Mouse (Mus musculus): ENCODE measurements at regions not wholly inside any gene's neighbourhood (a gene's known extent, or its start where the extent isn't known, plus 50 kb on each side); places are given as distances from the start of the nearest gene placed in this dataset.

GRCm38 (mm10) chr13:44319511-44319910, 409.8 kb upstream of the Jarid2 start:
- DNase-seq (ENCODE audit: inconsistent age in 2 of 2, low spot score in 1 of 2) = no peak

DNA sequence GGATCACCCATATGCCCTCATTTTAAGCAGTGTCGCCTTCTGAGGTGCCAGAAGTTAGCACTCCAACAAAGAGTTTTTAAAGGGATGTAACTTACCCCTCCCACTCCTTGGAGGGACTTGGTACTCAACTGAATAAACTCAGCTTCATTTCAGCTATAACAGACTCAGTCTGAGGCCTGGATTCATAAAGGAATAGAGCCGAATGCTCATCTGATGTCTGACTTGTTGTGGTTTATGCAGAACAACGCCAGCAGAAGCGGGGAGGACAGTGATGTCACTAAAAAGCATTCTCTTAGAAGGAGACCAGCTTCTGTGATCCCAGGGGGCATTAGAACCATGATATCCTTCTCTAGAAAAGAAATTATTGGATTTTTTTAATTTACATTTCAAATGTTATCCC, 409.0 kb upstream of the Jarid2 start:
- no peak for DNase-seq (ENCODE audit: inconsistent age in 2 of 2, low spot score in 1 of 2)

DNA sequence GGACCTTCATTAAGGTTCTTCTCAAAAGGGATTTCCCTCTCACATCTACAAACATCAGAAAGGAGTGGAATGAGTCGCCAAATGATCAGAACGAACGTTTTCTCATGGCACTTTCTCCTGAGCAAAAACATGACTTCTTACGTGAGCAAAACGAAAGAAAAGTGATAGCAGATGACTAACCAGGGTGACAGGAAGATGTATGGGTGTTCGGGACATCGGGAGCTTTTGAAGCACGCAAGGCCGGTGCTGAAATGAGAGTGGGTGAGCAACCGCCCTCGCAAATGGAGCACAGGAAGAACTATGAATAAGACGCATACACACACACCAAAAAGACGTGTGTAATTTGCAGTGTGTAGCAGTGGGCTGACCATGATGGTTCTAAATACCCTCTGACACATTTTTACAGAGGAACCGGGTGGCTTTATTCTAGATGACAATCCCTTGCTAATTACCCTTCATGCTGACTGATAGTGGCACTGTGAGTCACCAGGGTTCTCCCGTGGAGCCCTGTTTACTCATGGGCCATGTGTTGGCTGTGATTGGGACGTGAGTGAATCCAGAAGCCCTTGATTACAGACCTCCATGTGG, 408.2 kb upstream of the Jarid2 start:
- DNase-seq (ENCODE audit: inconsistent age in 2 of 2, low spot score in 1 of 2) = peak; percentile 68 to 84

GRCm38 (mm10) chr13:44328416-44328815, 400.9 kb upstream of the Jarid2 start:
- peak; percentile 32 to 66 for DNase-seq (ENCODE audit: inconsistent age in 2 of 2, low spot score in 1 of 2)

GRCm38 (mm10) chr13:44329161-44329560, 400.1 kb upstream of the Jarid2 start:
- peak in 1 of 2 experiments; percentile 28 for DNase-seq (ENCODE audit: inconsistent age in 2 of 2, low spot score in 1 of 2)

- peak in 1 of 2 experiments; percentile 37 for DNase-seq (ENCODE audit: inconsistent age in 2 of 2, low spot score in 1 of 2)
Measured at GRCm38 (mm10) chr13:44329701-44330100, 399.6 kb upstream of the Jarid2 start.

DNA sequence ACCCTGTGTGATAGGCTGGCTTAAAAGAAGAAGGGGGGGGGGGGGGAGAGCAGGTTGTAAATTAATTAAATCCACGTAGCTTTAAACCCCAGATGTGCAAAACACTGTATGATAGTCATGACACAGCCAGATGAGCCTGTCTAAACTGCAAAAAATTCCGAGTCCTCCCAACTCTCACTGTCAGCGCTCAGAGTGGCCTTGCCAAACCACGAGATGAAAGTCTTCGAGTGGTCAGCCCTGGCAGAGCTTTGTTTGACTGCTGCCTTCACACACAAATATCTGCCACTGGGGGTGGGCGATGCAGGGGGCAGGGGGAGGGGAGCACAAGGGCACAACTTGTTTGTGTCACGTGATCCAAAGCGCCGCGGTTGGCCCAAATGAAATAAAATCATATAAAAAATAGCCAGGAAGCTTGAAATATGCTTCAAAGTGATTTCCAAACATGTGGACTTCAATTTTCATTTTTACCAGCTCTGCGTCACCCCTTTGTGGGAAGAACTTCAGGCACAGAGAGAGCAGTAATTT, 396.5 kb upstream of the Jarid2 start:
- DNase-seq (ENCODE audit: inconsistent age in 2 of 2, low spot score in 1 of 2) = peak; percentile 19 to 59

DNA sequence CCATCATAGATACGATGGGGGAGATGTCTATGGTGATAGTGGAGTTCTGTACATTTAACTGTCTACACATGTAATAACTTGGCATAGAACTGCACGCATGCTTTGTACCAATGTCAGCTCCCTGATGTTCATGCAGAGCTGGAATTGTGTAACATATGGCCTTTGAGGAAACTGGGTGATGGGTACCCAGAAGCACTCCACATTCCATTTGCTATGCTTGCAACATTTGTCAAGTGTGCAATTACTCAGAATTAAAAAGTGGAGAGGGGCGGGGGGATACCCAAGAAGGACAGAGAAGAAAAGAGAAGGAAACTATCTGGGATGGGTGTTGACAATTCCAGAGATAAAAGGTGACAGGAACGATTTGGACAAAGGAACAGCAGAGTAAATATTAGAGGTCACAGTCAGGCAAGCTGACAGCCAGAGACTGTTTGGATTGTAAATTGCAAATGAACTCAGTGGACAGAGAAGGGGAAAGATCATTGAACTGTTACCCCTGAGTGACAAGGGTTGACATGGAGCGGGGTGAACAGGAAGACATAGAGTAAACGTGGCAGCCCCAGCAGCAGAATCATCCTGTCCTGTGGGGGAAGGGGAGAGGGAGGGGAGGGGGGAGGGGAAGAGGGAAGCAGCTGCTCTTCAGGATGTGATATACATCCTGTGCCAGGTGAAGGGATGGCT, 390.1 kb upstream of the Jarid2 start:
- no peak for DNase-seq (ENCODE audit: inconsistent age in 2 of 2, low spot score in 1 of 2)

DNA sequence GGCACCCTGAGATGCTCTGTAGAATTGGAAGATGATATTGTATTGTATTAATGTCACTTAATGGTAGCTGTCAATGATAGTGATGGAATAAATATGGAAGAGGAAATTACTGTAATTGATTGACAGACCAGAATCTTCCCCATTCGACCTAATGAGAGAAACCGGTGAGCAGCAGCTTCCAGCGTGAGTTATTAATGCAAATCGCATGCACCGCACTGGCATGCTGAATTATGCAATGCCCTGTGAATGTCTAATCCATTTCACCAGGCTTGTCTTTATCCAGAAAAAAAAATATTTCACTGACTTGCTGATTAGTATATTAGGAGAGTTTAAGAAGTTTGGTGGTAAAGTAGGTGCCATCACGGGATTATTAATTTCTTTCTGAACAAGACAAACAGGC, 384.2 kb upstream of the Jarid2 start:
- DNase-seq (ENCODE audit: inconsistent age in 2 of 2, low spot score in 1 of 2) = no peak

DNA sequence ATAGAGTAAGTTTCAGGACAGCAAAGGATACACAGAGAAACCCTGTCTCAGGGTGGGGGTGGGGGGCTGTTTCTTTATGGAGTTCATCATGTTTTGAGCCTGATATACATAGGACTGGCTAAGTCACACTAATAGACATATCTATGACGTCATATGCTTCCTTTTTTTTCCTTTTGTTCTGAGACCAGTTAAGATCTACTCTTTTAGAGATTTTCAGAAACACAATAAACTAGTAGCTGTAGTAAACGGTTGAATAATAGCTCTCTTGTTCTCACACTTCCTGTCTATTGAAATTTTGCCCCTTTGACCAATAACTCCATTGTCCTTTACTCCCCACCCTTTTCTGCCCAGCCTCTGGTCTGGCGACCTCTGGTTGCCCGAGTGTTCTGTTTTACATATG, 382.6 kb upstream of the Jarid2 start:
- no peak for DNase-seq (ENCODE audit: inconsistent age in 2 of 2, low spot score in 1 of 2)

DNA sequence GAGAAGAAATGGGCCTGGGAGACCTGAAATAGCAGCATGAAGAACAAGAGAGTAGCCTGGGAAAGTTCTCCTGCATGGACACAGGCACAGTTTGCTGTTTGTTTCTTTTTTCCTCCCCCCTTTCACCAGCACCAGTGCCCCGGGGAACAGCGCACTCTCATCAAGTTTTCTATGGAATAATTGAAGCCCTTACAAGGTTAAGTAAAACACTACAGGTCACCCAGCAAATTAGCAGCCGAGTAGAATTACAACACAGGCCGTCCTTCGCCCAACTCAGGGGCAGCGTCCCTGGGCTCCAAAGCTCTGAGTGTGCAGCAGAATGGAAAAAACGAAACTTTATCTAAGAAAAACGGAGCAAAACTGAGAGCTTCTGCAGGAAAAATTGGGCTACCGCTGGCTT, 381.6 kb upstream of the Jarid2 start:
- DNase-seq (ENCODE audit: inconsistent age in 2 of 2, low spot score in 1 of 2) = peak in 1 of 2 experiments; percentile 85

DNA sequence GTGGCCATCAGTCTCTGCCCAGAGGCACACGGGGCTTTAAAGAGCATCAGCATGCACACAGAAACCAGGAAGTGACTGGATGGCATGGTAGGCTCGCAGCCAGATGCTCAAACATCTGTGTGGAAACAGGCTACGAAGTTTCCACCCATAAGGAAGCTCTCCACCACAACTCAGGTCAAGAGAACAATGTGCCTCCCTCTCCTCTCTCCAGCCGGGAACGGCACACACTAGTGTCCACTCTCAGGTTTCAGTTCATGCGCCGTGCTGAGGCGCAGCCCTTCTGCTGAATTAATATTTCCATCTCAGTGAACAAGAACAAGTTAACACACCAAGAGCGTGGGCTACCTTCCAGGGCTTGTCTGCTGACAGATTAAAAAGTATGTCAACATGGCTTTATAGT, 375.4 kb upstream of the Jarid2 start:
- DNase-seq (ENCODE audit: inconsistent age in 2 of 2, low spot score in 1 of 2) = no peak

DNA sequence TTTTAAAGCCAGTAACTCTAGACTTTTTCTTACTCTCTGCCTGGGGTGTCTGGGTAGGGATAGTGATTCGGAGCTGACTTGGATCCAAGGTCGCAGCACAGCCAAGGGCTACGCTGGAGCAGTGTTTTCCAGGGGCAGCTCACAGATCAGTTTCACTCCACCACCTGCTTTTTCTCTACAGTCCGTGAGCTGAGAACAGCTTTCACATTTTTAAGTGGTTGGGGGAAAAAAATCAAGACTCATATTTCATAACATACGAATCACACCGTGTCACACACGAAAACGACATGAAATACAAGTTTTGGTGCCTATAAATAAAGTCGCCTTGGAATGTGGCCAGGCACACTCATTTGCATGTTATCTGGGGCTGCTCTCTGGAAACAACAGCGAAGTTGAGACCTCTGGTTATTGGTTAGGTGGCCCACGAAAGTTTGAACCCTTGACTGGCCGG, 373.5 kb upstream of the Jarid2 start:
- peak; percentile 34 to 79 for DNase-seq (ENCODE audit: inconsistent age in 2 of 2, low spot score in 1 of 2)

DNA sequence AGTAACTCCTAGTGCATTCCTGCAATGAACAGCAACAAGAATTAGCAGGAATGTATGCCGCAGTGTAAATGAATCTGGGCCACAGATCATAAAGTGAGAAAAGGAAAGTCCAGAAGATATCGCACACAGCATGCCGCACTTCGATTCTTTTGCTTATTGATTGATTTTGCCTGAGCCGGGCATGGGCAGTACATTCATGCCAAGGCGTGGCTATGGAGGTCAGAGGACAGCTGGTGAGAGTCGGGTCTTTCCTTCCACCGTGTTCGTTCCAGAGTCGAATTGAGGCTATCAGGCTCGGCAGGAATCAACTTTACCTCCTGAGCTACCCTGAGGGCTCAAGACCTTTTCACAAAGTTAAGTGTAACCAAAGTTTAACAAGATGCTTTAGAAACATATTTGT, 372.3 kb upstream of the Jarid2 start:
- DNase-seq (ENCODE audit: inconsistent age in 2 of 2, low spot score in 1 of 2) = no peak

DNA sequence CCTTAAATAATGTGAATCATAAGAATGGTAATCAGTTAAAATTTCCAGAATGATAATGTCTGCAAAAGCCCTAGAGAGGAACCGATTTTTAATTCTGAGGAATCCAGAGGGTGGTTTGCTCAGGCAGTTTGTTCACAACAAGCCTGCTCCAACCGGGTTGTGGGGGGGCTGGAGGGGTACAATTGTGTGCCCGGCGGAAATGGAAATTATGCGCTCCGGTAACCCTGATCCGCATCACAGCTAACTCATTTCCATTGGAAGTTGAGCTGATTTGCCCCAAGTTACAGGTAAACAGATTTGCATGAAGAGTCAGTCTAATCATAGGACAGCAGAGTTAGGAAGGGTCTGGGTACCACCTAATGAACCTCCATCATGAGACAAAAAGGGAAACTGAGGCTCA, 369.9 kb upstream of the Jarid2 start:
- no peak for DNase-seq (ENCODE audit: inconsistent age in 2 of 2, low spot score in 1 of 2)

- no peak for DNase-seq (ENCODE audit: inconsistent age in 2 of 2, low spot score in 1 of 2)
Measured at GRCm38 (mm10) chr13:44360016-44360415, 369.3 kb upstream of the Jarid2 start.

DNA sequence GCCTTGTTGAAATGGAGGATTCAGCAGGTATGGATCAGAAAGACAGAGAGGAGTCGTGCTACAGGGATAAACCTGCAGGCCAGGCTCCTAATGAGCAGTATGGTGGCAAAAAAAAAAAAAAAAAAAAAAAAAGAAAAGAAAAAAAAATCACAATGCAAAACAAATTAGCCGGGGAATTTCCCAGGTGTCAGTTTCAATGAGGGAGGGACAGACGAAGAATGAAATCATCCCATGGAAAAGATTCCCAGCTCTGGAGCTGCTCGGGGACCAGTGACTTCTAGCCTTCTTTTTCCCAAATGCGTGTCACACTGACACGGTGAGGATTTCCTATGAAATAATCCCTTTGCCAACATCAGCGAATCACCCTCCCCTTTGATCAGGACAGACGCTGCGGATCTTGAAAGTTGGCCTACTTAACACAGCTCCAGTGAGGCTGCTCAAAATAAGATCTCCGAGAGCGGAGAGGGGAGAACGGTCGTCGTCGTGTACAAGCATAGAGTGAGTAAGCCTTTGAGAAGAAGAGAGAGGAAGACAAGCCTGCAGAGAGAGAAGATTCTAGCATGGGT, 368.5 kb upstream of the Jarid2 start:
- no peak for DNase-seq (ENCODE audit: inconsistent age in 2 of 2, low spot score in 1 of 2)

GRCm38 (mm10) chr13:44362293-44363005, 366.8 kb upstream of the Jarid2 start:
- peak in 1 of 2 experiments; percentile 48 for DNase-seq (ENCODE audit: inconsistent age in 2 of 2, low spot score in 1 of 2)

DNA sequence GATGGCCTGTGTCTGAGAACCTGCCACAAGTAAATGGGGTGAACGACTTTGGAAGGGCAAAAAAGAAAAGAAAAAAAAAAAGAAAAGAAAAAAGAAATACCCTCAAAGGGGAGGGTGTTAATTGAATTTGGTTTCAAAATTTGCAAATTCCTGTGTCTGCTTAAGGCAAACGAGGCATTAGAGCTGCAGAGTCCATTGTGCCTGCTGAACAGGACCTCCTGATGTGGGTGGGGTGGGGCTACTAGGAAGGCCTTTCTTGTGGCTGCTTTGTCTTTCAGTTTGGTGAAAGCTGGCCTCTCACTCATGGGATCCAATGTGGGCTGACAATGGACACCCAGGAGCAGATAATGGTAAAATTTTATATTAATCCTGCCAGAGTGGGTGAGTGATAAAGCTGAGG, 366.3 kb upstream of the Jarid2 start:
- DNase-seq (ENCODE audit: inconsistent age in 2 of 2, low spot score in 1 of 2) = peak in 1 of 2 experiments; percentile 31

DNA sequence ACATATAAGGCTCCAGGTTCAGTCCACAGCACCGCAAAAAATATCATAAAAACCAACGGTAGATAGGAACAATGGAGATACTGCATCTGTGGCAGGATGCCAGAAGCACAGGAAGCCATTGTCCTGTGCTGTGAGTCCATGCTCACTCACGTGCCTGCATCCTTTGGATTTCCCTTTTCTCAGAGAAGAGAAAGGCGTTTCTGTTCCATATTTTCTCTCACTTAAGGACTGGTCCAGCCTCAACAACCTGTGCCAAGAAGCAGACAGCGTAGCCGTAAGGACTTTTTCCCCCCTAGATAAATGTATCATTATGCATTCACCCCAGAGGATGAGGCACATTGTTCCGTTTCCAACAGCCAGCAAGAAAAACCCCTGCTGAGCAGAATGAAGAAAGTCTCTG, 360.0 kb upstream of the Jarid2 start:
- DNase-seq (ENCODE audit: inconsistent age in 2 of 2, low spot score in 1 of 2) = no peak

- DNase-seq (ENCODE audit: inconsistent age in 2 of 2, low spot score in 1 of 2) = no peak
Measured at GRCm38 (mm10) chr13:44372361-44372877, 356.9 kb upstream of the Jarid2 start.
